Mouse (Mus musculus) erythroblast, embryonic 14.5 days (primary cell): Measurements from ENCODE around the gene Atp6ap1. TPM values are rescaled to one million over a fixed set of nuclear protein-coding genes. Genes with fewer than 3 reads are reported as not detected.

ENCODE experiments used
- H3K27me3 ChIP-seq: 2 replicates; pipeline ENCODE4 v1.6.1; 2012; ENCODE audit warnings: inconsistent platforms; ENCODE audit not compliant: control insufficient read depth
- H3K36me3 ChIP-seq: 2 replicates; pipeline ENCODE4 v1.6.1; 2012; ENCODE audit warnings: mild to moderate bottlenecking, inconsistent platforms; ENCODE audit not compliant: control insufficient read depth
- H3K4me1 ChIP-seq: 2 replicates; pipeline ENCODE4 v1.6.1; 2012; ENCODE audit warnings: inconsistent platforms; ENCODE audit not compliant: control insufficient read depth
- H3K4me3 ChIP-seq: replicated peaks from 2 replicates; pipeline ENCODE3; 2012; ENCODE audit warnings: moderate library complexity, mild to moderate bottlenecking, inconsistent platforms
- H3K9me3 ChIP-seq: 2 replicates; pipeline ENCODE4 v1.6.1; 2012; ENCODE audit warnings: low read length, inconsistent platforms, mixed read lengths; ENCODE audit not compliant: control insufficient read depth
- GATA1 ChIP-seq: IDR thresholded peaks from 2 replicates; pipeline ENCODE4 v1.6.1; 2012; ENCODE audit warnings: low read length, inconsistent platforms, mixed read lengths
- TAL1 ChIP-seq: IDR thresholded peaks from 3 replicates; pipeline ENCODE4 v1.6.1; 2012; ENCODE audit warnings: low read length, inconsistent platforms, mixed read lengths
- polyA plus RNA-seq: library from polyadenylated mRNA; stranded (reverse); fragments of >175 nt; gene quantifications from 2 replicates; pipeline ENCODE4 v1.2.3, GENCODE M21; 2012

The Atp6ap1 gene
- polyA plus RNA-seq, 1 experiment, result 2.6 TPM

DNA sequence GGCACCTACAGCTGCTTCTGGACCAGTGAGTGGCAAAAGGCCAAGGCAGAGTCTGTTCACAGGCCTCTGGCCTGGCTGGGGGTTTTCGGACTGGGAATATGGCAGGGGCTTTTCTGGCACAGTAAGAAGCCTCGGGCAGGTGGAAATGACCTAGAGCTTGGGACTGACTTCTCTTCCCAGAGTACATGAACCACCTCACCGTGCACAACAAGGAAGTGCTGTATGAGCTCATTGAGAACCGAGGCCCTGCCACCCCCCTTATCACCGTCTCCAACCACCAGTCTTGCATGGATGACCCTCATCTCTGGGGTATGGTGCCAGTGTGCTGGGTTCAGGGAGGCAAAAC, 13.8 kb upstream of the Atp6ap1 start:
- Histone ChIP-seq H3K4me3 (peak overlapping the region; percentile 73), H3K9me3 (peaks cover 4% of the 10 kb centered on the region; the same call in 1 of the 2 replicates), H3K27me3 (peaks cover 5% of the 10 kb centered on the region; the same call in 1 of the 2 replicates), H3K4me1 (peaks cover 38% of the 10 kb centered on the region), H3K36me3 (peaks cover 29% of the 10 kb centered on the region)
- TF ChIP-seq TAL1 (no peak), GATA1 (no peak)

DNA sequence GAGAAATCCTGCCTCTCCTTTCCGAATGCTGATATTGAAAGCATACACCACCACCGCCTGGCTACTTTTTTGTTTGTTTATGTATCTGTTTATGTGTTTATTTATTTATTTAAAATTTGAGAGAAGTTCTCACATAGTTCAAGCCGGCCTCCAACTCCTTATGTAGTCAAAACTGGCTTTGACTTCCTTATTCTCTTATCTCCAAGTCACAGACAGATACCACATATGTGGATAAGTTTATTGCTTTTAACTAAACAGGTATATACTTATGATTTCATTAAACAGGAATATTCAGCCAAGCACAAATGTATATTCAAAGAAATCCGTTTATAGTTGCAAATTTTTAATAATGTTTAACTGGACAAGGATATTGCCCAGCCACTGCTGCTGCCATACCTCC, 3.5 kb upstream of the Atp6ap1 start:
- no peak overlapping the region for H3K4me3 ChIP-seq
- no peaks in the 10 kb centered on the region; the same call in 1 of the 2 replicates for H3K27me3 ChIP-seq
- peaks cover 18% of the 10 kb centered on the region for H3K4me1 ChIP-seq
- peaks cover 3% of the 10 kb centered on the region; the same call in 1 of the 2 replicates for H3K9me3 ChIP-seq
- TF ChIP-seq TAL1 (no peak), GATA1 (no peak)
- peaks cover 21% of the 10 kb centered on the region for H3K36me3 ChIP-seq

GRCm38 (mm10) chrX:74298348-74298747, 1.5 kb downstream of the Atp6ap1 start:
- TF ChIP-seq TAL1 (no peak), GATA1 (no peak)
- H3K4me1 ChIP-seq, result peaks cover 39% of the 10 kb centered on the region
- no peaks in the 10 kb centered on the region; the same call in 1 of the 2 replicates for H3K27me3 ChIP-seq
- peak overlapping the region; percentile 53 for H3K4me3 ChIP-seq
- H3K36me3 ChIP-seq, result peaks cover 51% of the 10 kb centered on the region
- H3K9me3 ChIP-seq, result peaks cover 3% of the 10 kb centered on the region; the same call in 1 of the 2 replicates

DNA sequence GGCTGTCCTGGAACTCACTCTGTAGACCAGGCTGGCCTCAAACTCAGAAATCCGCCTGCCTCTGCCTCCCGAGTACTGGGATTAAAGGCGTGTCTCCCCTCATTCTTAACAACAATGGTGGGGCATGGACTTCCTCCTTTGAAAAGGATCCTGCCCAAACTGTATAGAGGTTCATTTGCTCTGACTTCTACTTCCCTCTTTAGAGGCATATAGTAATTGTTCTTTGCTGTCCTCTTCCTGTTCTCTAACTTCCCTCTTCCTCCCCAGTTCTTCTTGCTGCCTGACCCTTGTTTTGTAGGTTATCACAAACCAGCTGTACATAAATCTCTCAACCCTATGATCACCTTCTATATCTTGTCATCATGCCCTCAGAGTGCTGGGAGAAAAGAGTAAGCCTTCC, 2.8 kb downstream of the Atp6ap1 start:
- TF ChIP-seq GATA1, result no peak
- TF ChIP-seq TAL1, result no peak
- Histone ChIP-seq H3K4me1 (peaks cover 42% of the 10 kb centered on the region), H3K9me3 (peaks cover 3% of the 10 kb centered on the region; the same call in 1 of the 2 replicates), H3K27me3 (no peaks in the 10 kb centered on the region; the same call in 1 of the 2 replicates), H3K36me3 (peaks cover 62% of the 10 kb centered on the region), H3K4me3 (no peak overlapping the region)

DNA sequence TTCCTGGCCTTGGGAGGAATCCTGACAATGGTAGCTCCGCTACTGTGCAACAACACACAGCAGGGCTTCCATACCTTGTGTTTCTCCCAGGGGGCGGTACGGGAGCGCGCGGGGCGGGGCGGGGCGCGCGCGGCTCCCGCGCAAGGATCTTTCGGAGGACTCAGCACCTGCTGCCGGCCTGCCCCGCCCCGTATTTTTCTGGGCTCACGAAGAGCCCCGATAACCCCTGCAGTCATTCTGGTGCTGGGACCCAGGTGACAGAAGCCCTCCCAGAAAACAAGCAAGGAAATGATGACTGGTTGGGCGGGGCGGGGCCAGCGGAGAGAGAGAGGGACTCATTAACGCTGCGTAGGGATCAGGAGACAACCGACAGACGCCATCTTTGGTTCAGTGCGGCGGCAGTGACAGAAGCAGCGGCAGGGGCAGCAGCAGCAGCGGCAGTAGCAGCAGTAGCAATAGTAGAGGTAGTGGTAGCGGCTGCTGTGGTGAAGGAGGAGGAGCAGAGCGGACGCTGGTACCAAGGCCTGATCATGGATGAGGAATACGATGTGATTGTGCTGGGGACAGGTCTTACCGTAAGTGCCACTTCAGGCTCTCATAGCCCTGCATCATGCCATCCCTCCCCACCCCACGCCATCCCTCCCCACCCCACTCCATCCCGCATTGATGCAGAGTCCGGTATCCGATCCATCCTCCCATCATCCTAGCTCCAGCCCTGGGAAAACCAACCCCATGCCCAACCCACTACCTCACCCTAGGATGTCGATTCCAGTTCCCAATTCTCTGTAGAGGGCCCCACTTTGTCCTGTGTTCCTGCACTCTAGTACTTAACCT, 8.2 kb downstream of the Atp6ap1 start, which contains the start of gene Gdi1:
Gene Gdi1 (plus strand): TSS at position 132 of the 834 bp plus-strand sequence.
- Histone ChIP-seq H3K4me3 (peak within 1 kb of the TSS; percentile 88), H3K4me1 (peaks cover 29% of the 10 kb centered on the region), H3K36me3 (peaks cover 83% of the 10 kb centered on the region), H3K27me3 (no peaks in the 10 kb centered on the region), H3K9me3 (no peaks in the 10 kb centered on the region)
- TF ChIP-seq TAL1 (no peak), GATA1 (no peak)

GRCm38 (mm10) chrX:74312540-74313464, 15.9 kb downstream of the Atp6ap1 start, which contains the start of gene Fam50a:
Fam50a (plus strand) TSS chrX:74313033.
- H3K4me3 ChIP-seq, result peak within 1 kb of the TSS; percentile 81
- no peak for TF ChIP-seq TAL1
- no peak for TF ChIP-seq GATA1
- no peaks in the 10 kb centered on the region; the same call in 1 of the 2 replicates for H3K9me3 ChIP-seq
- H3K36me3 ChIP-seq, result peaks cover 78% of the 10 kb centered on the region
- H3K4me1 ChIP-seq, result peaks cover 35% of the 10 kb centered on the region
- peaks cover 2% of the 10 kb centered on the region; the same call in 1 of the 2 replicates for H3K27me3 ChIP-seq

DNA sequence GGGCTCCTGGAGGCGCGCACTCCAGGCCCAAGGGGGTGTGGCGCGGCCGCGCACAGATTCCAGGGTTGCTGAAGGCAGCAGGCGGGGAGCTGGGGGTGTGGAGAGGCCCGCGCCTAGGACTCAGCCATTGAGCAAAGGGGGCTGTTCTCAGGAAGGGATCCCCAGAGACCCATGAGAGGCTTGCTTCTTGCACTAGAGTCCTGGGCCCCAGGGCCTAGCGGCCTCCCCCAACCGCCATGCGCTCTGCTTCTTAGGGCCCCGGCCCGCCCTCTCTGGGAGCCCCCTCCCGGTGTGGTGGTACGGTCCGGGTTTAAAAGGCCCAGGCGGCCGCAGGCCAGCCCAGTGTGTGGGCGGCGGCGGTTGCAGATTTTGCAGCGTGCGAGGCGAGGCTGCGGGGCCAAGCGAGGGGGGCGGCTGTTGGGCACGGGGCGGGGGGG, 31.8 kb downstream of the Atp6ap1 start, which contains the start of gene Plxna3:
Gene Plxna3 (plus strand): TSS at position 342 of the 437 bp plus-strand sequence.
- H3K36me3 ChIP-seq, result no peaks in the 10 kb centered on the region; the same call in 1 of the 2 replicates
- peaks cover 29% of the 10 kb centered on the region for H3K4me1 ChIP-seq
- H3K27me3 ChIP-seq, result no peaks in the 10 kb centered on the region
- peak within 1 kb of the TSS; percentile 53 for H3K4me3 ChIP-seq
- H3K9me3 ChIP-seq, result no peaks in the 10 kb centered on the region
- TF ChIP-seq GATA1 (no peak), TAL1 (no peak)

DNA sequence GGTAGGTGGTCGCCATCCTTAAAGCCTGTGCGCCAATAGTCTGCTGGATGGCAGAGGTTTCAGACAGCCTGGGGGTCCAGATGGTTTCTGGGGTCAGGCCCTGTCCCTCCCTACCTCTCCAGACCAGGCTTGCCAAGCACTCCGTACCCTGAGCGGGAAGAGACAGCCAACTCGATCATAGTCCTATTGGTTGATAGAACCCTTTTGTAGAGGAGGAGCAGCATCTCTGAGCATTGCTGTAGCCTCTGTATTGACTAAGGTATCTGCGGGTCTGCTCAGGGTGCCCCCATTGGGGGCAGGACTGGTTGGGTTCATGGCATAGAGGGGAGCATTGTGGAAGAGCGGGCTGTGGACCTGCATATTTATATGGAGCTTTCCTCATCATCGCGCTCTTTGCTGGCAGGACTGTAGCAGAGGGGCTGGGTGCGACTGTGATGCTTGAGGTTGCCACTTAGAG, 32.3 kb downstream of the Atp6ap1 start:
- TF ChIP-seq GATA1 (no peak), TAL1 (no peak)
- Histone ChIP-seq H3K9me3 (no peaks in the 10 kb centered on the region), H3K4me1 (peaks cover 29% of the 10 kb centered on the region), H3K4me3 (peak overlapping the region; percentile 53), H3K36me3 (no peaks in the 10 kb centered on the region; the same call in 1 of the 2 replicates), H3K27me3 (no peaks in the 10 kb centered on the region)
